Mouse (Mus musculus) E14TG2a.4 (cell line): ENCODE results near the gene Rfc1.

Experiments used
- CTCF ChIP-seq: conservative IDR thresholded peaks from 2 replicates; pipeline ENCODE4 v1.5.1; 2014; ENCODE audit warnings: low read length
- NANOG ChIP-seq: IDR thresholded peaks from 2 replicates; pipeline ENCODE4 v1.6.1; 2014; ENCODE audit warnings: borderline replicate concordance, low read length, mixed read lengths
- POU5F1 ChIP-seq: IDR thresholded peaks from 2 replicates; pipeline ENCODE4 v1.6.1; 2014; ENCODE audit warnings: low read length, borderline replicate concordance

GRCm38 (mm10) chr5:65367837-65368236 is 32.4 kb upstream of the Rfc1 start:
- TF ChIP-seq CTCF, result no peak
- no peak for TF ChIP-seq NANOG
- TF ChIP-seq POU5F1, result no peak
